Mouse (Mus musculus) urinary bladder, postnatal 4 days (tissue): Measurements from ENCODE around the gene Spop.

Experiments
- DNase-seq, 2 experiments: peaks; one replicate each; pipeline ENCODE4 v3.0.0; 2021 to 2022; ENCODE audit warnings: low spot score in 2 of 2

Spop gene

GRCm38 (mm10) chr11:95413641-95414535 is at the start of gene Spop:
TSS of gene Spop (plus strand) at chr11:95414080.
- DNase-seq = peak; percentile 91 to 93

GRCm38 (mm10) chr11:95364388-95364787 is 49.5 kb upstream of the Spop start:
- DNase-seq = no peak

DNA sequence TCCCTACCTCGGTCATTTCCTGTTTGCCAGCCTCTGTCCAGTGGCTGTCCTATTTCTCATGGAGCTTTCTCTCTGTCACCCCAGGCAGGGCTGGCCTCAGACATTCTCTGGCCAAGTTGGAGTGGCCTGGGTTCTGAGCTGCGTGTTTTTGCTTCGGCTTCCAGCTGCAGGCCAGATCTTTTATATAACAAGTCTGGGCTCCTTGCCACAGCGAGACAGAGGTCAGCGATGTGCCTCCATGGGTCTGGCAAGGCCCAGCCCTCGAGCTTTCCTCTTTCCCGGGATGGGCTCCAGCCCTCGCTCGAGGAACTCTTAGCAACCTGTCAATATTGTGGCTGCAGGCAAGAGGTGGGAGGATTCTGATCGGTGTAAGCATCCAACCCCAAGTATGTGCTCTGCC is 48.3 kb upstream of the Spop start:
- peak; percentile 84 to 87 for DNase-seq

- peak in 1 of 2 experiments; percentile 39 for DNase-seq
Measured at GRCm38 (mm10) chr11:95366280-95366897, 47.5 kb upstream of the Spop start.

GRCm38 (mm10) chr11:95367011-95367735 is 46.7 kb upstream of the Spop start:
- no peak for DNase-seq

GRCm38 (mm10) chr11:95368231-95368823 is 45.6 kb upstream of the Spop start:
- no peak for DNase-seq

GRCm38 (mm10) chr11:95368871-95369270 is 45.0 kb upstream of the Spop start:
- DNase-seq = no peak

- DNase-seq = peak; percentile 68 to 70
Measured at GRCm38 (mm10) chr11:95369964-95370890, 43.7 kb upstream of the Spop start.

DNA sequence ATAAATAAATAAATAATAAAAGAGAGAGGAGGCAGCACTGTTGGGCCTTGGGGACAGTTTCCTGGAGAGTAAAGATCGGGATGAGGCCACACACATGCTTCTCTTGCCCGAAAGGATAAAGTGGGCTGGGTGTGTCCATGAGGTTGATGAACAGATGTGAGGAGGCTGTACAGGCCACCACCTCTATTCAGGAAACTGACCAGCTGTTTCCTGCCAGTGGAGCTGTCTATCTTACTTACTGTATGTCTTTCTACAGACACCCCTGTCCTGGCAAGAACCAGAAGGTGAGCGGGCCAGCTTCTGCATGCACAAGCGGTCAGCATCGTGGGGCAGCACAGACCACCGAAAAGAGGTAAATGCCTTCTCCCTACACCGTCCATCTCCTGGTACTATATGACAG is 42.7 kb upstream of the Spop start:
- no peak for DNase-seq

DNA sequence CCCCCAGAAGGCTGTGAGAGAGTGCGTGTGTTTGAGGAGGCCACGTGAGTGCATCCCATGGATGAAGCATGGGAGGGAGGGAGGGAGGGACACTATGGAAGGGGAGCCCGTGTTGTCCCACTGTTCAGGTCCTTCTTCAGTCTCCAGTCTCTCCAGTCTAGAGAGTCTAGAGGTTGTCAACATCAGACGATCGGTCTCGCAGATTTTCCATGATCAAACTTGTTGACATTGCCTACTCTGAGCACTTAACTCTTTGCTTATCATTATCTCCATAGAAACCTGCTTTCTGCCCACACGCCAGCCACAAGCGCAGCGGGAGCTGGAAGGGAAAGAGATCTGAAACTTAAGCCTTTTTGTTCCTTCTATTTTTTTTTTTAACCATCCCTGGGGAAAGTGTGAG is 35.0 kb upstream of the Spop start:
- no peak for DNase-seq

DNA sequence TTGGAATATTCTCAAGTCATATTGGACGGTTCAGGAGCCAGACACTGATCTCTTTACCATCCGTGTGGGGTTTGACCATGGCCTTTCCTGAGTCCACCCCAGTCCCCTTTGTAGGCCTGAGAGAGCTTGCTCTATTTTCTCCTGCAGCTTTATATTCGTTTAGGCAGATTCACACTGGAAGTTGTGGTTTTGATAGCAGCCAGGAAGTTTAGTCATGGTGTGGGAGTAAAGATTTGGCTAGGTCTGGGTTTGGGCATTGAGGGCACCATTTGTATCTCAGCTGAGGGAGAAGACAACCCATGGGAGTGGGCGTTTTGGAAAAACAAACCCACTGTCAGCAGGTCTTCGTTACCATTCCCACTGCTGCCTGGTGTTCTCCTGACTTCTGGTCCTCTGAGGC is 34.3 kb upstream of the Spop start:
- DNase-seq = no peak

GRCm38 (mm10) chr11:95380711-95381110 is 33.2 kb upstream of the Spop start:
- no peak for DNase-seq

GRCm38 (mm10) chr11:95381146-95381545 is 32.7 kb upstream of the Spop start:
- DNase-seq = no peak

GRCm38 (mm10) chr11:95383331-95383986 is 30.4 kb upstream of the Spop start:
- DNase-seq = no peak

GRCm38 (mm10) chr11:95384004-95384318 is 29.9 kb upstream of the Spop start:
- DNase-seq = no peak

- peak; percentile 86 to 89 for DNase-seq
Measured at GRCm38 (mm10) chr11:95384319-95384972, 29.4 kb upstream of the Spop start, which contains the start of gene Slc35b1. TSS of gene Slc35b1 (plus strand) at chr11:95384692.

- no peak for DNase-seq
Measured at GRCm38 (mm10) chr11:95384973-95385320, 28.9 kb upstream of the Spop start.

DNA sequence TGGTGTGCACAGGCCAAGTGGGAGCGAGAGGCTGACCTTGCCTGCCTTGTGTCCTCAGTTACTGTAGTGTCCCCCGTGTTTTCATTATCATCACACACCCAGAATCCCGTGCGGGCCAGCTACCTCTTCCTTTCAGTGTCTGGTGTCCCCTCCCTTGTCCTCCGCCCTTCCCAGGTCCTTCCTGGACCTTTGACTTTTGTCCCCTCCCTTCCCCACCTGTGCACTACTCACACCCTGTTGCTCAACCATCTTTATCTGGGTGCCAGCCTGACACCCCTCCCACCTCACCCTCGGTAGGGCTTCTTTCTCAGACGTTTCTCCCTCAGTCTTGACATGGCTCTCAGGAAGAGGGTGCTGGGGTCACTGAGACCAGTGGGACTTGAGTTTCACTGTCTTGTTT is 26.5 kb upstream of the Spop start:
- no peak for DNase-seq

DNA sequence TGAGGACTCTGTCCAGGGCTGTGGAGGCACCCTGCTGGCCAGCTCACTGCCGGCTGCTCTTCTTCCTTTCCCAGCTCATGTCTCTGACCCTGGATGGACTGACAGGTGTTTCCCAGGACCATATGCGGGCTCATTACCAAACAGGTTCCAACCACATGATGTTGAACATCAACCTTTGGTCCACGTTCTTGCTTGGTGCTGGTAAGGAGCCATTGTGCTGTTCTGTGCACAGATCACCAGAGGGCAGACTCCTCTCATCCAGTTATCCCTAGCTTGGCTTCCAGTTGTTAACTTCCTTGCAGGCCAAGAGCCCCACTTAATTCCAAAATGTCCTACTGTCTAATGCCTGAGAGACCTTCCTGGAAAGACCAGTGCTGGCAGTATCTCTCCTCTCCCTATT is 24.9 kb upstream of the Spop start:
- DNase-seq = no peak

GRCm38 (mm10) chr11:95390420-95390819 is 23.5 kb upstream of the Spop start:
- DNase-seq = no peak
